Comparison of ENCODE assay signal across 12 mouse cellular contexts in genomic region chr7:142056601-142057061, GRCm38 (mm10). TPM values are rescaled to one million over a fixed set of nuclear protein-coding genes. Genes with fewer than 3 reads are reported as not detected.
A peak's percentile ranks its signal among the peaks of the same experiment; 100 is the strongest.
DNase-seq lines count a peak whose midpoint lies in the region; ATAC-seq lines count a peak whose summit lies in the region.
"Had no signal": no experiment of that assay in that cellular context is flagged by ENCODE, and none has a peak within 500 bp of the region (broad histone marks: within the 10 kb centered on the region; RNA-seq: fewer than 3 reads in every experiment).

No protein-coding gene starts in this region.

- H3K36me3 ChIP-seq in heart, embryonic 16.5 days (ENCODE audit: control insufficient read depth, insufficient read depth): 0 out of 2 replicates have a peak, but pooled peaks cover 4% of the 10 kb centered on the region

- peak overlapping the region; percentile 44 for H3K27ac ChIP-seq in heart, embryonic 16.5 days (ENCODE audit: low read length)
- H3K27ac ChIP-seq: embryonic facial prominence, embryonic 13.5 days; hindbrain, embryonic 12.5 days; neural tube, embryonic 15.5 days had no signal

- H3K4me2 ChIP-seq in heart, embryonic 16.5 days (ENCODE audit: low read depth, low read length): no peak overlapping the region
- H3K4me2 ChIP-seq: embryonic facial prominence, embryonic 13.5 days; hindbrain, embryonic 12.5 days; neural tube, embryonic 15.5 days had no signal

- H3K9me3 ChIP-seq in heart, embryonic 16.5 days (replicated peaks; ENCODE audit: control insufficient read depth, low read length): no peaks in the 10 kb centered on the region
- H3K9me3 ChIP-seq: embryonic facial prominence, embryonic 13.5 days; hindbrain, embryonic 12.5 days; neural tube, embryonic 15.5 days had no signal

- DNase-seq in heart, postnatal 14 days: no peak
- peak; percentile 90 for DNase-seq in 416B (ENCODE audit: low read depth)
- no peak for DNase-seq in embryo, embryonic 10 days (ENCODE audit: low spot score)
- no peak for DNase-seq in spleen, postnatal 14 days (ENCODE audit: low spot score in 2 of 2)
- DNase-seq: cerebellum, adult 11 months had no signal

- H3K27me3 ChIP-seq in heart, embryonic 16.5 days (ENCODE audit: control insufficient read depth, insufficient read depth, low read length): no peaks in the 10 kb centered on the region
- H3K27me3 ChIP-seq: embryonic facial prominence, embryonic 13.5 days; hindbrain, embryonic 12.5 days had no signal

- H3K4me3 ChIP-seq in heart, embryonic 16.5 days (ENCODE audit: low read length): no peak overlapping the region
- H3K4me3 ChIP-seq: embryonic facial prominence, embryonic 13.5 days; hindbrain, embryonic 12.5 days; neural tube, embryonic 15.5 days had no signal

- no peak for ATAC-seq in heart, embryonic 16.5 days (replicated peaks; ENCODE audit: extremely low read depth, insufficient read depth, low FRiP score)
- ATAC-seq in common myeloid progenitor, adult 5-6 weeks (replicated peaks; ENCODE audit: low read depth, poor library complexity, severe bottlenecking): peak; percentile 73
- ATAC-seq in megakaryocyte, adult 5-6 weeks (ENCODE audit: poor library complexity, severe bottlenecking): peak; percentile 49
- ATAC-seq in cerebellum, adult (ENCODE audit: insufficient number of reproducible peaks, low FRiP score, low TSS enrichment): no peak

- 69% methylated on average over 1 of the region's 1 CpGs for WGBS in heart, embryonic 16.5 days

- intact Hi-C loops in heart, postnatal 14 days (cut with DNase I): no loop called here

- H3K4me1 ChIP-seq in heart, embryonic 16.5 days (ENCODE audit: control insufficient read depth, insufficient read depth, low read length): peaks cover 30% of the 10 kb centered on the region

- no peak overlapping the region for H3K9ac ChIP-seq in heart, embryonic 16.5 days (ENCODE audit: low read length)
- H3K9ac ChIP-seq: embryonic facial prominence, embryonic 13.5 days; hindbrain, embryonic 12.5 days; neural tube, embryonic 15.5 days had no signal

RNA-seq across cellular contexts. Expression of gene Mob2, which starts 4.2 kb away (rescaled TPM):
- polyA plus RNA-seq in heart, embryonic 16.5 days (2015; fragmentation: Nextera tagmentation; extraction: Ambion mirVana): 54.3 and 56.3 TPM in 2 replicates
- 10 to 100 TPM; 39.9 to 43.0 TPM for total RNA-seq in heart, postnatal 14 days (2021)
- 41.2 and 45.7 TPM in 2 replicates for total RNA-seq in common myeloid progenitor, adult 5-6 weeks (2017)
- 25.5 and 34.4 TPM in 2 replicates for total RNA-seq in megakaryocyte, adult 5-6 weeks (2015)
- 29.7 and 31.7 TPM in 2 replicates for total RNA-seq in megakaryocyte, adult 5-6 weeks (2017)

RNA-seq across cellular contexts. Expression of gene Dusp8, which starts 39.0 kb away (rescaled TPM):
- polyA plus RNA-seq in heart, embryonic 16.5 days (2015; fragmentation: Nextera tagmentation; extraction: Ambion mirVana): 9.3 and 11.1 TPM in 2 replicates
- 10 to 100 TPM; 29.2 to 35.4 TPM for total RNA-seq in heart, postnatal 14 days (2021)
- under 0.01 TPM in 1 of 2 replicates, not detected in the other for total RNA-seq in common myeloid progenitor, adult 5-6 weeks (2017)
- not detected in 2 replicates for total RNA-seq in megakaryocyte, adult 5-6 weeks (2015)
- not detected in 2 replicates for total RNA-seq in megakaryocyte, adult 5-6 weeks (2017)

Comparison
In these comparisons a context has a peak if more than half of its experiments do, and no peak if none do; other contexts are left out.
1. ATAC-seq: peak in common myeloid progenitor, adult 5-6 weeks (single experiment) and megakaryocyte, adult 5-6 weeks (single experiment); none in heart, embryonic 16.5 days (single experiment) and cerebellum, adult (single experiment).
2. RNA of gene Dusp8, which starts 39.0 kb away (total RNA-seq): 29.2 to 35.4 TPM in heart, postnatal 14 days; under 0.01 TPM in common myeloid progenitor, adult 5-6 weeks and not detected in megakaryocyte, adult 5-6 weeks; every median in the first group is over 10 times any median in the second.